Mouse (Mus musculus): Measurements from ENCODE around the gene 4931406P16Rik.

4931406P16Rik gene

GRCm38 (mm10) chr7:34309186-34309764, 4.1 kb downstream of the 4931406P16Rik start:
- DNase-seq (ENCODE audit: low spot score) = no peak

GRCm38 (mm10) chr7:34308586-34308985, 4.8 kb downstream of the 4931406P16Rik start:
- no peak for DNase-seq (ENCODE audit: low spot score)

DNA sequence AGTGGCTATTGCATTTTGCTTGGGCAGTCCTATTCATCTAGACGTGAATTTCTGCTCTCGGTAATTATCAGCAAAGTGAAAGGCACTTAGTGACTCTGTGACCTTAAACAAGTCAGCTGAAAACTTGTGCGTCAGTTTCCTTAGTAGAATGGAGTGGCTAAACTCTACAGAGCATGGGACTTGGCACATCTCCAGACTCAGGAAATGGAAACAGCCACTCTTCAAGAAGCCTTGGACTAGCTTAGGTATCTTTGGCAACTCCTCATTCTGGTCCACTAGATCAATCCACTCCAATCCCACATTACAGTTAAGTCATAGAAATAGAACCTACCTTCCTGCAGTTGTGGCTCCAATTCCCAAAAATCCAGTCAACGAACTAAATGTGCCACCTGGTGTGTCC, 7.9 kb downstream of the 4931406P16Rik start:
- no peak for DNase-seq (ENCODE audit: low spot score)

DNA sequence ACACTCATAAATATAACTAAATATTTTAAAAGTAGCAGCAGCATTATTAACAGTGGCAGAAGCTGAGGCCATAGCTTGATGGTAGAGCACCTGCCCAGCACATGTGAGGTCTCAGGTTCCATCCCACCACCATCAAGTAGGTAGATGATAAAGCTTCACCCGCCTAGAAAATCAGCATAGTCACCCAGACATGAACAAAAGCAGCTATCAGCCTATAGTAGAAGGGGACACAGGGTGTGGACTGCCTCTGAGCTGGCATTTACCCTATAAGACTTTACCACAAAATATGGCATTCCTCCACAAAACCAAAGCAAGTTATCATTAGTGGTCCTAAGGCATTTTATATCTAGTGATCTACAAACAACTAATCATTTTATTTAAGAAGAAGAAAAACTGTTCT, 10.7 kb downstream of the 4931406P16Rik start:
- no peak for DNase-seq (ENCODE audit: low spot score)

- DNase-seq (ENCODE audit: low spot score) = no peak
Observed at GRCm38 (mm10) chr7:34301952-34302351, 11.4 kb downstream of the 4931406P16Rik start.

DNA sequence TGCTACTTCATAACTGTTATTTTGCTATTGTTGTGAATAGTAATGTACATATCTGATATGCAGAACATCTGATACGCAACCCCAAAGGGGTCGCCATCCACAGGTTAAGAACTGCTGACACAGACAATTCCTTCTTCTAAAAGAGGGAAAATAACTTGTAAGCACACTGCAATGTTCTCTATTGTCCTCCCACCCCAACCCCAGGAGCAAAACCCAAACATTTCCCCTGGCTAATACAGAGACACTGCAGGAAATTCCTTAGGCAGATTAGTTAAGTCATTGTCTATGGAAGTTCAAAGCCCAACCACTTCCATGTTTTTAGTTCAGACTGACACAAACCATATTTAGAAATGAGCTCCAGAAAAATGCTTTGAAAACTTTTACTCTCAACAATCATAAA, 14.5 kb downstream of the 4931406P16Rik start:
- no peak for DNase-seq (ENCODE audit: low spot score)

DNA sequence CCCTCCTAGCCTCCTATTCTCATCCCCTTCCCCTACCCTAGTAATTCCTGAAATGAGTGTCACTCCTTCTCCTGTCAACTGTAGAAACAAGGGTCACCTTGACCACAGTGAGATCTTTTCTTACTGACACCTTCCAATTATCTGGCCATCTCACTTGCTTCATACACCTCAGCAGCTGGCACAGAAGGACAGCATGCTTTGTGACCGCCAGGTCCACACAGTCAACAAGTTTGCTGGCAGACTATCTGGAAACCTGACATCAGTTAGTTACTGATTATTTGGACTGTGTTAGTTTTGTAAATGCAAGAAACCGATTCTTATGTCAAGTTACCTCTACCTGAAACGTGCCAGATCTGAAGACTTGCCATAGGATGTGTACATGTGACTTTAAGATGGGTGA, 17.2 kb downstream of the 4931406P16Rik start:
- no peak for DNase-seq (ENCODE audit: low spot score)

- DNase-seq (ENCODE audit: low spot score) = no peak
Observed at GRCm38 (mm10) chr7:34292633-34293032, 20.7 kb downstream of the 4931406P16Rik start.

DNA sequence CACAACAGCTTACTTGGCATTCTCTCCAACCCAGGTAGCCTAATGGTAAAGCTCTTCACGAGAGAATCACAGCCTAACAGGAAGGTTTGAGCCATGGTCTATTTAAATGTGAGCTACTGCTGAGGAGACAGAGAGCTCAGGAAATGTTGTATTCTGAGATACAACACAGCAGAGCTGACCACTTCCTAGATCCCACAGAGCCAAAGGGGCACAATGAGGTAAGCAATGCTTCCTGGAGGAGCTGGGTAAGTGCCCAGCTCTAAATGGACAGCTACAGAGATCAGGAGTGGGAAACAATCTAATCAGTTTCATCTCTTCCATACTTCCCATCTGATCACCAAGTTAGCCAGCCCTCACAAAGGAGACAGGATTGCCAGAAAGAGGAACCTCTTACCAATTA, 22.1 kb downstream of the 4931406P16Rik start:
- DNase-seq (ENCODE audit: low spot score) = no peak

DNA sequence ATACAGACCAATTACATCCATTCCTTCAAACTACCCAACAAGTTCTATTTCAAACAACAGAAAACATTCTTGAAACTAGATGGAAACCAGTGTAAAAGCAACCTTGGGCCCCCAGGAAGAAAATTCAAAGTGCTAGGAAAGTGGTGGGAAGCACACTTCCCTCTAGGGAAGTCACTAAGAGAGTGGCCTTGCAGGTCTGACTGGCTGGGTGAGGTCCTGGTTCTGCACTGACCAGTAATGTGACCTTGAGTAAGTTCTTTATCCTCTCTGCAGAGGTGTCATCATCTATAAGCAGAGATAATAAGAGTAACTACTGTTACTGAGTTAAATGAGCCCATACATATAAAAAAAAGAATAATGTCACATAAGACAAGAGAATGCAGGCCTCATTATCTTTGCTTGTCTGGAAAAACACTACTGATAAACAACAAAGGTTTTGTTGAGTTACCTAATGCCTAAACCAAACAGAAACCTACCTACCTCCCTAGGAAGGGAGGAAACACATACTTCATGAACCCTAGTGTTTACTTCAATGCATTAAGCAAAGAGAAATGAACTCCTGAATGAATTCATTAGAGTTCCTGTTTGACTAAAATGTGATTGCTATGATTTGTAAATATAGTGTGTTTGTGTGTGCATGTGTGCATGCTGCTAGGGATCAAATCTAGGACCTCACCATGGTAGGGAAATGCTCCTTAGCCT, 22.8 kb downstream of the 4931406P16Rik start:
- no peak for DNase-seq (ENCODE audit: low spot score)

DNA sequence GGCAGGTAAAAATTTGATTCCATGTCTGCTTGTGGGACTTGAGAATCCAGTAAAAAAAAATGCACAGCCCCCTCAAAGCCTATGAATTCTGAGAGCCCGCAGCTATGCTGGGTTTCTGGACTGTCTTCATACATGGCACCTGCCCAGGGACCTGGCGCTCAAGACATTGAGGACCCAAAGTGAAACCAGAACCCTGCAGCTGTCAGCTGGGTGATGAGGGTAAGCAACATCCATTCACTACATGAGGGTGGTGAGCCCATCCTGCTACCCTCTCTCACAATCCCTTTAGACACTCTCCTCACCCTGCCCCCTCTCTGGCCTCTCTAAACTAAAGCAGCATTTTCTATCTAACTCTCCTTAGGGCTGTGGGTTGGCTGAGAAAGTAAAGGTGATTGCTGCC, 35.7 kb downstream of the 4931406P16Rik start:
- no peak for DNase-seq (ENCODE audit: low spot score)

GRCm38 (mm10) chr7:34276066-34276465, 37.3 kb downstream of the 4931406P16Rik start:
- DNase-seq (ENCODE audit: low spot score) = no peak

GRCm38 (mm10) chr7:34272465-34272864, 40.9 kb downstream of the 4931406P16Rik start:
- DNase-seq (ENCODE audit: low spot score) = no peak

GRCm38 (mm10) chr7:34268463-34268862, 44.9 kb downstream of the 4931406P16Rik start:
- no peak for DNase-seq (ENCODE audit: low spot score)

DNA sequence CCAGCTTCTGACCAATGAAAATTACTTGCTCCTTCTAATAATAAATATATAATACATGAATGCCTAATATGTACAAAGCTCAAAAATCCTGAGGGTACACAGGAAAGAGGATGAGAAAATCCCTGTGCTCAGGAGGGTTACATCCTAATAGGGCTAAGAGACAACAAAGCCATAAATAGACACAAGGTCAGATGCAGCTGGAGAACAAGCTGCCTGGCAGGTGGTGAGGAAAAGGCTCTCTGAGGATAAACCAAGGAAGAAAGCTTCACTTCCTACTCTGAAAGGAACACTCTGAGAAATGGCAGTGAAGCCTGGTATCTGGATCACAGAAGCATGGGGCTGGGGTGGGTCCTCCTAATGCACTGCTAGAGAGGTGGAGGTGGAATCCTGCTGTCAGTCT, 46.9 kb downstream of the 4931406P16Rik start:
- no peak for DNase-seq (ENCODE audit: low spot score)

DNA sequence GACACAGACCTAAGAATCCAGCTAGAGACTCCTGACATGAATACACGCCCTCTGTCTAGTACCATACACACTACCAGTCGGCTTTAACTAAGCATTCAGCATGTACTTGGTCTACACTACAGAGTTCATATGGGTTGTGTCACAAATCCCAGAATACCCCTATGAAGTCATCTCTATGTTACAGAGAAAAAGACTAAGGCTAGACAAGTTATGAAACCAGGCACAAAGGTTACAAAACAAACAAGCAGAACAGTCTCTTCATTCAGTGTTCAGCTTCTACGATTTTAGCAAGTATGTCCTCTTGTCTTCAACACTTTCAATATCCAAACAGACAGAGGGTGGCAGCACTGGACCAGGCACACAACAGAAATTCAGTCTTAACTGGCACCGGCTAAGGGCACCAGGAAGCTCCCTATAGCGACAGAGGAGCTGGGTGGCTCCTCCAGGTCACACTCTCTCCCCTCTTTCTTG, 47.4 kb downstream of the 4931406P16Rik start:
- DNase-seq (ENCODE audit: low spot score) = peak; percentile 35

- no peak for DNase-seq (ENCODE audit: low spot score)
Observed at GRCm38 (mm10) chr7:34263437-34263836, 49.9 kb downstream of the 4931406P16Rik start.

DNA sequence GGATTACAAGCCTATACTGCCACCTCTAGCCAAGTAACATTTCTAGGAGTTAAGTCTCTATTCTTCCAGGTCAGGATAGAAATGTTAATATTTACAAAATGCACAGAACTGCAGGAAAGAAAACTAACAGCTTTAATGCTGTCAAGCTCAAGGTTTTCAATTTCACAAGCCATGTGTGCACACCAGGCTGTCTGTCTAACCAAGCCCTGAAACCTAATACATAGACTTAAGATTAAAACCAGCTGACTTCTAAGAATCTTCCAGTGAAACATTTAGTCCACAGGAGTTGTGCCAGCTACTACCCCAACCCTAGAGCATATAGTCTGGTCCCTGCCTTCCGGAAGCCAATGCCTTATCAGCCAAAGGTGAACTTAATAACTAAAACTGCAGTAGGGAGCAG, 54.9 kb downstream of the 4931406P16Rik start:
- no peak for DNase-seq (ENCODE audit: low spot score)

DNA sequence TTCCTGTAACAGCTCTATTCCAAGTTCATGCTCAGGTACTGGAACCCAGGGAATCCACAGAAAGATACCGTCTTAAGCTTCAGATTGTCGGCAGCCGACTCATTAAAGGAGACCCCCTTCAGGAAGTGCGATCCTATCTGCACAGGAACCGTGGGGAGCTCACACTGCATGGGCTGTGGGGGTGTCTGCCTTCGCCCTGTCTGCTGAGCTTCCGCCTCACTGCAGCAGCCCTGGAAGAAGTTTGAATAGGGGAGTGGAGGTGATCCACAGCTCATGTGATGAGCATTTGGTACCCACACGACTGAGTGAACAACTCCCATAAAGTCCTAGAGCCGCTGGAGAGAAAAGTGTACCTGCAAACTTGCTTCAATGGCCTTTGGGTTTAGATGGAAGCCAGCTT, 56.1 kb downstream of the 4931406P16Rik start:
- DNase-seq (ENCODE audit: low spot score) = no peak

GRCm38 (mm10) chr7:34255916-34256315, 57.4 kb downstream of the 4931406P16Rik start:
- DNase-seq (ENCODE audit: low spot score) = no peak

DNA sequence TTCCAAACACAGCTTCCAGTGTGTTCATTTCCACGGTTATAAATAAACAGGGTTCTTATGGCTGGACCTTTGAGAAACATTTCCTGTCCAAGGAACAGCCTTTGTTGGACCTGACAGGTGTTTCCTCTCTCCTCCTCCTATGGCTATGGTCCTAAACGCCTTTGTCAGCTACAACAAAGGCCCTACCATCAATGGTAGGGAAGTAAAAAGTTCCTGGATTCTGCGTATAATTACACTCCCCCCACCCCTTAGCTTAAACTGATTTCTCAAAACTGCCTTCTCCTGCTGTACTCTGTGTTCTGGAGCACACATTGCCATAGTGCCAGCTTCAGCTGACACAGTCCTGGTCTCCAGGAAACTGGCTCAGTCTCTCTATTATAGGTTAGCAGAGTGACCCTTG, 58.2 kb downstream of the 4931406P16Rik start:
- no peak for DNase-seq (ENCODE audit: low spot score)

DNA sequence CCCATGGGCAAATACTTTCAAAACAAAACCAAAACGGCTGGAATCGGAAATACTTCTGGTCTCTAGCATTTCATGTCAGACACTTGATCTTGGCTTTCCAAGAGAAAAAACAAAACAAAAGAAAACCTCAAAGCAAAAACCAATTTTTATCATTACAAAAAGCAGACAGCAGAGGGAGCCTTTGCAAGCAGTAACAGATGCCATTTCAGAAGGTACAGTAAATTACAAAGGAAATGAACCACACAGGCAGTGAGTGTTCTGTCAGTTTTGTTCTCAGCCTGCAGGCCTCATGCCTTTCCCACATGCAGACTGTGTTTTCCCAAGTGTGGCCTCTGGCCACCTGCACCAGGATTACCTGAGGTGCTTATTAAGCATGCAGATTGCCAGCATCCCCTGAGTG, 61.3 kb downstream of the 4931406P16Rik start:
- DNase-seq (ENCODE audit: low spot score) = no peak

- no peak for DNase-seq (ENCODE audit: low spot score)
Observed at GRCm38 (mm10) chr7:34250738-34251137, 62.6 kb downstream of the 4931406P16Rik start, which contains the start of gene Gm6096. TSS of gene Gm6096 (plus strand) at chr7:34251038.
